ENCODE assay signal across 16 mouse cellular contexts in genomic region chr11:20037739-20038138, GRCm38 (mm10).
DNase-seq lines count a peak whose midpoint lies in the region; ATAC-seq and TF ChIP-seq lines count a peak whose summit lies in the region.
"Had no signal": no experiment of that assay in that cellular context is flagged by ENCODE, and none has a peak within 500 bp of the region (broad histone marks: within the 10 kb centered on the region; RNA-seq: fewer than 3 reads in every experiment).

No protein-coding gene starts in this region.

- H3K9me3 ChIP-seq in lung, embryonic 15.5 days, result no peaks in the 10 kb centered on the region
- no peaks in the 10 kb centered on the region for H3K9me3 ChIP-seq in E14TG2a.4 (ENCODE audit: low read length)
- H3K9me3 ChIP-seq: heart, embryonic 12.5 days had no signal

- H3K4me3 ChIP-seq in lung, embryonic 15.5 days, result no peak overlapping the region
- H3K4me3 ChIP-seq in E14TG2a.4 (replicated peaks; ENCODE audit: low read length), result 0 out of 2 replicates have a peak overlapping the region, but pooled peaks have one; percentile 3
- H3K4me3 ChIP-seq: heart, embryonic 12.5 days had no signal

- H3K4me1 ChIP-seq in lung, embryonic 15.5 days, result 0 out of 2 replicates have a peak, but pooled peaks cover 6% of the 10 kb centered on the region
- H3K4me1 ChIP-seq in E14TG2a.4 (replicated peaks; ENCODE audit: low read depth, low read length), result peaks cover 82% of the 10 kb centered on the region

- no peak for DNase-seq in lung, postnatal 4 days
- DNase-seq in 416B (ENCODE audit: low read depth), result peak; percentile 57
- peak; percentile 58 for DNase-seq in gonadal fat pad, adult 2 months (ENCODE audit: low read depth)
- no peak for DNase-seq in retina, embryonic 14.5 days (ENCODE audit: low spot score)
- no peak for DNase-seq in cerebellum, adult 11 months
- DNase-seq: adrenal gland, adult 8-10 months; cerebellum, adult 9-11 months; gastrocnemius, postnatal 14 days; heart, postnatal 36 days; kidney, adult 9 months; lung, adult 18-20 months; thymus, postnatal 36 days had no signal

- H3K27ac ChIP-seq in lung, embryonic 15.5 days, result no peak overlapping the region

- 0 out of 2 replicates have a peak, but pooled peaks have one; percentile 33 for ATAC-seq in lung, embryonic 15.5 days (ENCODE audit: borderline replicate concordance, extremely low read depth, low FRiP score, low TSS enrichment)
- no peak for ATAC-seq in CD4-positive, CD25-positive, alpha-beta regulatory T cell, adult 4 months

- H3K27me3 ChIP-seq in lung, embryonic 15.5 days, result no peaks in the 10 kb centered on the region
- no peaks in the 10 kb centered on the region for H3K27me3 ChIP-seq in E14TG2a.4 (ENCODE audit: insufficient read depth, low read length)

- 83% methylated on average over 4 of the region's 4 CpGs for WGBS in lung, embryonic 15.5 days

- no peak for TF ChIP-seq CTCF in E14TG2a.4 (conservative IDR thresholded peaks at IDR 0.05; ENCODE audit: low read length)

- H3K4me2 ChIP-seq in lung, embryonic 15.5 days, result no peak overlapping the region
- H3K4me2 ChIP-seq: heart, embryonic 12.5 days had no signal

- H3K9ac ChIP-seq in lung, embryonic 15.5 days, result no peak overlapping the region
- H3K9ac ChIP-seq: heart, embryonic 12.5 days had no signal

- H3K36me3 ChIP-seq in lung, embryonic 15.5 days, result no peaks in the 10 kb centered on the region
- no peaks in the 10 kb centered on the region for H3K36me3 ChIP-seq in E14TG2a.4 (ENCODE audit: insufficient read depth, low read length)
- H3K36me3 ChIP-seq: heart, embryonic 12.5 days had no signal

Comparison
In these comparisons a context has a peak if more than half of its experiments do, and no peak if none do; other contexts are left out.
1. DNase-seq: peak in 416B (single experiment) and gonadal fat pad, adult 2 months (single experiment); none in lung, postnatal 4 days (0 of 2), retina, embryonic 14.5 days (single experiment) and cerebellum, adult 11 months (single experiment).